Mouse (Mus musculus): ENCODE measurements around the gene Pigu.

DNA sequence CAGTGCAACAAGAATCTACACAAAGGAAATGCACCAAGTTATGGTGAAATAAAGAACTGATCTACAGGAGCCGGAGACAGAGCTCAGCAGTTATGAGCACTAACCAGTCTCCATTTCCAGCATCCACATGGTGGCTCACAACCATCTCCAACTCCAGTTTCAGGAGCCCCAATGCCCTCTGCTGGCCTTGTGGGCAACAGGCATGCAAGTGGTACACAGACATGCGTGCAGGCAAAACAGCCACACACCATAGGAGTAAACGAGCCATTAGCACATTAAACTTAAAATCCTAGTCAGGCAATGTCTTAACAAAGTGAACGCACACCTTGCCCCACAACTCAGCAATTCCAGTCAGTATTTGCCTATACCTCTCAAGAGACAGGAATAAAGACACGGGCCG, 85.3 kb downstream of the Pigu start:
- TF ChIP-seq CTCF (IDR thresholded peaks at IDR 0.05; ENCODE audit: borderline replicate concordance, control insufficient read depth, extremely low read depth, insufficient read depth, low read length, poor library complexity): no peak
- no peak for TF ChIP-seq POLR2A (IDR thresholded peaks at IDR 0.05; ENCODE audit: control insufficient read depth, extremely low read depth, insufficient read depth, low read length, poor library complexity)
